Mouse (Mus musculus) left cerebral cortex, adult 2 months (tissue): ENCODE results near the gene Bcar1. TPM values are rescaled to one million over a fixed set of nuclear protein-coding genes. Genes with fewer than 3 reads are reported as not detected.

Experiments
- DNase-seq, 2 experiments: peaks; one replicate each; pipeline ENCODE4 v3.0.0; 2021 to 2022; ENCODE audit warnings: low spot score in 2 of 2, mixed read lengths in 1 of 2; ENCODE audit errors: extremely low spot score in 1 of 2
- H3K27ac ChIP-seq: fragments of 200-600 bp; 2 replicates; pipeline ENCODE4 v1.8.1; 2022
- H3K4me3 ChIP-seq: fragments of 200-600 bp; 2 replicates; pipeline ENCODE4 v1.8.1; 2022
- CTCF ChIP-seq: fragments of 200-600 bp; IDR thresholded peaks from 2 replicates; pipeline ENCODE4 v1.8.1; 2022; ENCODE audit warnings: antibody characterized with exemption, mild to moderate bottlenecking, moderate library complexity
- intact Hi-C: fragments of 180-260 bp; cut with DNase I; formaldehyde crosslinking; loops from one replicate; pipeline ENCODE4 v1.15.1; 2025
- total RNA-seq, 2 experiments: library from RNA; stranded (reverse); gene quantifications; 2 replicates each; pipeline ENCODE4 v1.2.3; 2021

Gene Bcar1
- total RNA-seq, 2 experiments from 2014 or later: 49.3 to 54.2 TPM

DNA sequence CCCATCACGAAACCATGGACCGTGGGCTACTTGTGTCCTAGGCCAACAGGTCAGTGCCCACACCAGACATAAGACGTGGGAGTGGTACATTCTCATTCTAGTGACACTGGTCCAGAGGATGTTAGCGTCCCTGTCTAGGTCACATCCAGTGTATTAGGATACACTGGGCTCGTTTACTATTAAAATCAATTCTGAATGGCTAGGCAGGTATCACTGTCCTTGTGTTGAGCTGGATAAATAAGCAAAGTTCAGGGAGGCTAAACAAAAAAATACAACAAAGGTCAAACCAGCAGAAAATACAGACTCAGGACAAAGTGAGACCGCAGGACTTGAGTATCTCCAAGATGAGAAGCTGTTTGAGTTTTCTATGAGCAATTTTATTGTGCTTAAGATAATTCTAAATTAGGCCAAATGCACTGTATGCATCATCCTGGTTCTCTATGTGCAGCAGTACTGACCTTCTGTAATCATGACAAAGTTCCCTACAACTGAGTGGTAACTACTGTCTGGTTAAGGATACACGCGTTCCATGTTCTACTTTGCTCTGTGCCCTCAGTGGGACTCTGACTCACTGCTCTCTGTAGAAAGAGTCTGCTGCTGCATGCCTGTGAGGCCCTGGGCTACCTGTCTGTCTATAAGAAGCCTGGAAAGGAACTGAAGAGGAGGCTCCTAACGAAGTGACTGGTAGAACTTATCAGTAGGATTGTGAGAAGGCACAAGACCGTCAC, 37.3 kb upstream of the Bcar1 start:
- no peak overlapping the region for H3K27ac ChIP-seq
- no peak overlapping the region for H3K4me3 ChIP-seq
- TF ChIP-seq CTCF: no peak
- intact Hi-C loops: no loop called here
- DNase-seq: no peak

GRCm38 (mm10) chr8:111779690-111780089, 36.1 kb upstream of the Bcar1 start:
- no peak overlapping the region for H3K27ac ChIP-seq
- TF ChIP-seq CTCF: no peak
- DNase-seq: no peak
- intact Hi-C loops: no loop called here
- H3K4me3 ChIP-seq: no peak overlapping the region

- intact Hi-C loops: no loop called here
- no peak overlapping the region for H3K4me3 ChIP-seq
- no peak for TF ChIP-seq CTCF
- H3K27ac ChIP-seq: no peak overlapping the region
- DNase-seq: no peak
Observed at GRCm38 (mm10) chr8:111778801-111779200, 35.2 kb upstream of the Bcar1 start.

- DNase-seq: no peak
- intact Hi-C loops: no loop called here
- Histone ChIP-seq H3K27ac (no peak overlapping the region), H3K4me3 (no peak overlapping the region)
- TF ChIP-seq CTCF: no peak
Observed at GRCm38 (mm10) chr8:111776492-111776891, 32.9 kb upstream of the Bcar1 start.

DNA sequence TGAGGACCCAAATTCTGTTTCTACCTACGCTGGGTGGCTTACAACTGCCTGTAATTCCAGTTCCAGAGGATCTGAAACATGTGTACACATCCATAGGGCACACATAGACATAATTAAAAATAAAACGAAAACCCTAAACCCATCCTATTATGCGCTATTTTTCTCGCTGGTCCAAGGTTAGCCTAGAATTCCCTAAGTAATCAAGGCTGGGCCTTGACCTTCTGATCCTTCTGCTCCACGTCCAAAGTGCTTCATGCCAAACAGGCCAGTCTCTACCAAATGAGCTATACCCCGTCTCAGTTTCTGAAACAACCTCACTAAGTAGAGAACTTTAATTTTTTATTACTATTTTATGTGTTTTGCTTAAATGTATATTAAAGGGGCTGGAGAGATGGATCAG, 32.2 kb upstream of the Bcar1 start:
- DNase-seq: no peak

DNA sequence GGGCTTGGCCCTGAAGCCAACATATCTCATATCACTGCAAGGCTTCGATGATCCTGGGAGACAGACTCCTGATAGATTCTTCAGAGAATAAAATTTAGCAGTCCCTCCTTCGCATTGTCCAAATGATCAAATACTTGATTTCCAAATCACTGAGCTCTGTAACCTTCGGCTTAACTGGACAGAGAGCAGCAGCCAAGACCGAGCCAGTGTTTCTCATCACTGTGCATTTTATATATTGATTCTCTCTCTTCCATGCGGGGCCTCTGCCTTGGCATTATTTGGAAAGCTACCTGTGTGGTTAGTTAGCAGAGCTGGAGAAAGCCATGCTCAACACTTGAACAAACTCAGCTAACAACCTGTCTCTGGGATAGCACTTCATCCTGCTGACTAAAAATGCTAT, 29.9 kb upstream of the Bcar1 start:
- DNase-seq: no peak
- intact Hi-C loops: loop anchor here (5.0 kb wide), 1 partner anchor 39 kb away; no protein-coding TSS in a partner anchor
- H3K4me3 ChIP-seq: no peak overlapping the region
- no peak overlapping the region for H3K27ac ChIP-seq
- no peak for TF ChIP-seq CTCF

More for the DNA sequence above, 32.2 kb upstream of the Bcar1 start:
- no peak for TF ChIP-seq CTCF
- intact Hi-C loops: no loop called here
- Histone ChIP-seq H3K4me3 (no peak overlapping the region), H3K27ac (no peak overlapping the region)

GRCm38 (mm10) chr8:111773057-111773456, 29.4 kb upstream of the Bcar1 start:
- H3K27ac ChIP-seq: no peak overlapping the region
- no peak overlapping the region for H3K4me3 ChIP-seq
- DNase-seq: no peak
- intact Hi-C loops: loop anchor here (5.0 kb wide), 1 partner anchor 39 kb away; no protein-coding TSS in a partner anchor
- TF ChIP-seq CTCF: no peak

GRCm38 (mm10) chr8:111772083-111772482, 28.5 kb upstream of the Bcar1 start:
- TF ChIP-seq CTCF: no peak
- no peak overlapping the region for H3K27ac ChIP-seq
- H3K4me3 ChIP-seq: no peak overlapping the region
- DNase-seq: no peak
- intact Hi-C loops: loop anchor here (5.0 kb wide), 1 partner anchor 40 kb away; no protein-coding TSS in a partner anchor

GRCm38 (mm10) chr8:111771625-111772020, 28.0 kb upstream of the Bcar1 start:
- intact Hi-C loops: loop anchor here (5.0 kb wide), 1 partner anchor 41 kb away; no protein-coding TSS in a partner anchor
- no peak overlapping the region for H3K27ac ChIP-seq
- H3K4me3 ChIP-seq: no peak overlapping the region
- no peak for DNase-seq
- no peak for TF ChIP-seq CTCF

- intact Hi-C loops: loop anchor here (5.0 kb wide), 1 partner anchor 41 kb away; no protein-coding TSS in a partner anchor
- Histone ChIP-seq H3K27ac (no peak overlapping the region), H3K4me3 (no peak overlapping the region)
- no peak for DNase-seq
- no peak for TF ChIP-seq CTCF
Observed at GRCm38 (mm10) chr8:111770958-111771624, 27.5 kb upstream of the Bcar1 start.

DNA sequence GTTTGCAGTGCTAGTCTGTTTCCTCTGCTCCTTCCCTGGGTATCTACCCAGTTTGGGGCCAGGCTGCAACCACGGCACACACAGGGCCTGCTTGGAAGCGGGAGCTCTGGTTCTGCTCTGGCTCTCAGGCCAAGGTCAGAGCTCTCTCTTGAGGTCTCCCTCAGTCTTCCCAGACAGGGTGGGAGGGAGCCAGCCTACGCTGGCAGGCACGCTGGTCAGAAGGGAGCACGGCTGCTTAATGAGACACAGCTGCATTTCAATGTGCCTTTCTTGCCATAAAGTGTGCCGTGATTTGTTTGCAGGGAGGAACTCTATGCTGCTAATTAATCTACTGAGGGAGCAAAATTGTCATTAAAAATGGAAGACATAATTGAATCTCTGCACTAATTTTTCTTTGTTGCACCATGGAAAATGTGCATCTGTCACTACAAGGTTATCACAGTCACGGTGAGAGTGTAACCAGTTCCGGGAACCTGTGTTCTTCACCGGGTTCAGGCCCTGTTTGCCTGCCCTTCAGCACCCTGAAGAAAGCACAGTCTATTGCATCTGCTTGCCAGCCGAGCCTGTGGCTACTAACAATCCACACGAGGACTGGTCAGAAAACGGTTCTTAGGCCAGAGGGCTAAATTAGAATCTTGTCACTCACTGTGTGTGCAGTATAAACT, 26.3 kb upstream of the Bcar1 start:
- Histone ChIP-seq H3K4me3 (no peak overlapping the region), H3K27ac (no peak overlapping the region; the same call in 1 of the 2 replicates)
- peak; percentile 30 to 31 for DNase-seq
- intact Hi-C loops: loop anchor here (5.0 kb wide), 1 partner anchor 42 kb away; no protein-coding TSS in a partner anchor
- TF ChIP-seq CTCF: no peak

DNA sequence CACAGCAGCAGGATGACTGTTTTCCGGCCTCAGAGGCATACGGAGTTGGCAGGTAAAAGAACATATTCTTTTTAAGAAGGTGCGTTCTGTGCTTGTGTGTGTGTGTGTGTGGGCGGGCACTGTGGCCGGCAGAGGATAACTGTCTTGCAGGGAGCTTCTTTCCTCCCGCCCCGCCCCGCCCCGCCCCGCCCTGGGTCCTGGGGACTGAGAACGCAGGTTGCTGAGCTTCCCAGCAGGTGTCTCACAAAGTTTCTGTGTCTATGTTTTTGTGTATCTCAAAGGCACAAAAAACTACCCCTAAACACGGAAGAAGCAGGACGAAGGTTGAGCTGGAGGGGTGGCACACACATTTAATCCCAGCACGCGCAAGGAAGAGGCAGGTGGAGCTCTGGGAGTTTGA, 25.7 kb upstream of the Bcar1 start:
- intact Hi-C loops: no loop called here
- Histone ChIP-seq H3K4me3 (no peak overlapping the region), H3K27ac (no peak overlapping the region; the same call in 1 of the 2 replicates)
- no peak for TF ChIP-seq CTCF
- DNase-seq: no peak
